1 mouse cellular context compared by ENCODE assay signal in the genomic region with DNA sequence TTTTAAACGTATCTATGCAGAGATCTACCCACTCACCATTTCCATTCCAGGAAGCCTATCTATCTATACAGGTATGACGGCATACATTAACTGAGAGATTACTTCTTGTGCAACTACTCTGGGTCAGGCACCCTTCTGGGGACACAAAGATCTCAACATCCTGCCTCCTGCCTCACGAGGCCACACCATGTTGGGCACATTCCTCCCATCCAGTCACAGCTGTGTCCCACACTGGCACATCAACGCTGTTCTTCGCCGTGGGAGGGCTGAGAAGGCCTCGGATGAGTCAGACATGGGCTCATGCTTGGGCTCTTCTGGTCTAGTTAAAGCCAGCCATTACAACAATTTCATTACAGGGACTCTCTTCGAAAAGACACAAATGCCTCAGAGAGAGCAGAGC.
TF ChIP-seq lines count a peak whose summit lies in the region.

No protein-coding gene starts in this region.

TF ChIP-seq in CH12.LX, 34 proteins besides CTCF, POLR2A, EP300 and RAD21:
- TF ChIP-seq ETS1 (conservative IDR thresholded peaks at IDR 0.05; ENCODE audit: low read depth, low read length): no peak
- TF ChIP-seq CHD2 (IDR thresholded peaks at IDR 0.05; ENCODE audit: low read length): no peak
- TF ChIP-seq UBTF (IDR thresholded peaks at IDR 0.05; ENCODE audit: low read depth, low read length): no peak
- no peak for TF ChIP-seq CHD1 (IDR thresholded peaks at IDR 0.05; ENCODE audit: low read depth, low read length)
- TF ChIP-seq RCOR1 (conservative IDR thresholded peaks at IDR 0.05; ENCODE audit: low read depth, low read length): no peak
- TF ChIP-seq JUND (conservative IDR thresholded peaks at IDR 0.05; ENCODE audit: low read depth, low read length): no peak
- no peak for TF ChIP-seq ZC3H11A (IDR thresholded peaks at IDR 0.05; ENCODE audit: low read depth, low read length)
- TF ChIP-seq KAT2A (IDR thresholded peaks at IDR 0.05; ENCODE audit: insufficient replicate concordance, low read length): no peak
